Mouse (Mus musculus) large intestine, adult 2 months (tissue): ENCODE results near the gene Zc2hc1c. TPM values are rescaled to one million over a fixed set of nuclear protein-coding genes. Genes with fewer than 3 reads are reported as not detected.
A peak's percentile ranks its signal among the peaks of the same experiment; 100 is the strongest.

Source experiments
- DNase-seq: peaks from one replicate; pipeline ENCODE4 v3.0.0-alpha.2; 2012; ENCODE audit warnings: low read depth, low spot score
- WGBS: fragments of 180-500 bp; shearing (Covaris S2); methylation state at CpG from one replicate; pipeline ENCODE4 v1.1.7; 2018; 5-methylcytosine and 5-hydroxymethylcytosine counted together
- polyA plus RNA-seq: library from polyadenylated mRNA; depleted of rRNA; stranded (reverse); fragments of >200 nt; gene quantifications from 2 replicates; pipeline ENCODE4 v1.2.3, GENCODE M21; 2012; rRNA removed

Gene Zc2hc1c
- polyA plus RNA-seq, 1 experiment, result 0.24 TPM

DNA sequence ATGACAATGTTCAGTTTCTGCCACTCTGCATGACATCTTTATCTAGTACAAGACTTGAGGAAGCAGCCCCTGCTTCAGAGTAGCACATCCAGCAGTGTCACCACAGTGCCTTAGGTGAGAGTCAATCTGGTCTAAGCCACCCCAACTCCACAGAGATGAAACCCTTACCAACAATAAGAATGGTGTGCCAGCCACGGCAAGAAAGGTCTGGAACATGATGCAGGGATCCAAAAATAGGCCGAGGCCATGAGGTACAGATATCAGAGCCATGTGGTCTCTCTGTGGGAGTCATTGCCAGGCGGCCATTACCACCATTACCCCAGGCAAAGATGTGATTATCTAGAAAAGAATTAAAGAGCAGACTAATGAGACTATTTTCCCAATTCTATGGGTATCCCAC is 20.3 kb downstream of the Zc2hc1c start:
- no peak for DNase-seq
- WGBS, result 88% methylated on average over 3 of the region's 3 CpGs

DNA sequence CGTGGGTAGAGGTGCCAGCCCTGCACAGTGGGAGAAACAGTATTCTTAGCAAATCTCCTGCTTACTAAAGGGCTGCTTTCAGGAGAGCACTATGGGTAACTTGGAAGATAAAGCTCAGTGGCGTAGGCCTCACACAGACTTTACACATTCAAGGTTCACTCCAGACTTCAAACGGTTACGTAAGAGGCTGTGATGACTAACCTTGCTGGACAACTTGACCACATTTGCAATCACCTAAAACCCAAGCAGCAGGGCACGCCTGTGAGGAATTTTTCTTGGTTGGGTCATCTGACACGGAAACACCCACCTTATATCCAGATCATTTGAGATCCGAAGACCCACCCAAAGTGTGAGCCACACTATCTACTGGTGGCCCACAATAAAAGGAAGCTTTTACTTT is 41.8 kb downstream of the Zc2hc1c start:
- no peak for DNase-seq
- 74% methylated on average over 7 of the region's 7 CpGs for WGBS

DNA sequence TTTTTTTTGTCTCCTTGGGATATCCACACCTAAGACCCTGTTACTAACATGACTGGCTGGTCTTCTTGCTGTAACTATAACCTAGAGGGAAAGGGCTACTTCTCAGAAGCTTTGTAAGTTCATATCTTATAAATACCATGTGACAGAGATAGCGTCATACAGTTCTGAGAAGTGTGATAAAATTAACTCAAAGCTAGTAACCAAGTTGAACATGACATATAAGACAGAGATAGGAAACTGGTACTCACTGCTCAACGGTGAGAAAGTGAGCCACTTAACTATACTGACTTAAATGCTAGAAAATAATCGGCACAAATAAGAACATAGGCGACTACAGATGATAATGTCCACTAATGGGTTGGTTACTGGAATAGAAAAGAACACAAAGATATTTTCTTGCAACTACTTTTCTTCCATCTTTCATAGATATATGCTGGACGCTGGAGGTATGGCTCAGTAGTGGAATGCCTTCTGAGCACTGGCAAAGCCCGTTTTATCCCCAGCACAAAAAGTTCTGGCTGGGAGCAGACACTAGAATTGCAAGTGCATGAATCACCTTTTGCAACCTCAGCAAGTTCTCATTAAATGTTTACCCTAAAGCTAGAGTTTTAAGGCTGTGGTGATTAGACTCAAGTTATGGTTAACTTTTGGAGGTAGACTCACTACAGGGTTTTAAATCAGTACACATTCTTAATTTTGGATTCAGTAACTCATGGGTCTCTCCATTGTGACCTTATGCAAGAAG is 49.3 kb downstream of the Zc2hc1c start:
- WGBS, result 78% methylated on average over 6 of the region's 6 CpGs
- no peak for DNase-seq

DNA sequence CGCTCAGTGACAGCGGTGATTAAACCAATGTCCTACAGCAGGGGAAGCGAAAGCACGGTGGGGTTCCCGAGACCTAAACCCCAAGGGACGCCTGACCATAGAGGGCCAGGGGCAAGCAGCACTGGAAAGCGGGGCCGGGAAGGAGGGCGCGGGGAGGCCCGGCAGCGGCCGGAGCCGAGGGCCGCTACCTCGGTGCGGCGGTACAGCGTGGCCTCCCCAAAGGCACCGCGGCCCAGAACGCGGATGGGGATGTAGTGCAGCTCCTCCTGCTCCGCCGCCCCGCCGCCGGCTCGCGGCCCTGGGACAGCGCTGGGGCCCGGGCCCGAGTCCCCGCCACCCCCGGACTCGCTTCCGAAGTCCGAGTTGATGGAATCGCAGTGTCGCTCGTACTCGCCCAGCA is 50.4 kb downstream of the Zc2hc1c start:
- 1% methylated on average over 36 of the region's 42 CpGs for WGBS
- no peak for DNase-seq

DNA sequence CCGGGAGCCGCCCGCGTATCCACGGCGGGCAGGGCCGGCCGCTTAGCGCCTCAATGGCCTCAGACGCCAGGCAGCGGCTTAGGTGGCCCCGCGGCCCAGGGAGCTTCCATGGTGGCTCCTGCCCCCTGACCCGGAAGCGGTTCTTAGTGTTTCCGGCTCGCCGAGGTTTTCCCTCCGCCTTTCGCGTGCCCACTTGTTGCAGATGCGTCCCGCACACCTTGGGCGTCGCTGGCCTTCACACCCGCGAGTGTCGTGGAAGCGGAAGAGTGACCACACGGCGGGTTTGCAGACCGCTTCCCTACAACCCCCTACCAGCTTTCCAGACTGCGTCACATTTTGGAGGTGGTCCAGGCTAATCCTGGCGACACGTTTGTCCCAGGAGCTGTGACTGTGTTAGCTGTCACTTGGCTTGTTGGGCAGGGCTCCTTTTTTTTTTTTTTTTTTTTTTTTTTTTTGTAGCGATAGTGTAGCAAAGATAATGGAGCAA is 50.9 kb downstream of the Zc2hc1c start, which contains the start of gene Nek9:
Gene Nek9, minus strand, starts transcription at position 120 of the 487 bp plus-strand sequence.
- WGBS, result under 1% methylated on average over 36 of the region's 36 CpGs
- peak; percentile 79 for DNase-seq

DNA sequence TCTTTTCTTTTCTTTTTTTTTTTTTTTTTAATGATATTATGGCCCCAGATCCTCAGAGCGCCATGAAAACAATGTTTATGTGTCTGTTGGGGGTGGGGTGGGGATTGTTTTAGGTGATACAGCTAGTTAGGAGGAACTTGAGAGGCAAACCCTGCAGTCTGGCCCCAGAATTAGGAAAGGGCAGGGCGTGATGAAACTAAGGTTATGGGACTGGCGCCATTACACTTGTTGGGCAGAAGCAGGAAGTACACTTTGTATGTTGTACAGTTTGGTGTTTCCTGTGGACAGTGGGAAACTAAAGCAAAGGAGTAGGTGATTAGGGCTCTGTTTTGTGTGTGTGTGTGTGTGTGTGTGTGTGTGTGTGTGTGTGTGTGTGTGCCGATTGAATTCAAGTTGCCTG is 51.6 kb downstream of the Zc2hc1c start:
- no peak for DNase-seq
- 13% methylated on average over 4 of the region's 4 CpGs for WGBS

DNA sequence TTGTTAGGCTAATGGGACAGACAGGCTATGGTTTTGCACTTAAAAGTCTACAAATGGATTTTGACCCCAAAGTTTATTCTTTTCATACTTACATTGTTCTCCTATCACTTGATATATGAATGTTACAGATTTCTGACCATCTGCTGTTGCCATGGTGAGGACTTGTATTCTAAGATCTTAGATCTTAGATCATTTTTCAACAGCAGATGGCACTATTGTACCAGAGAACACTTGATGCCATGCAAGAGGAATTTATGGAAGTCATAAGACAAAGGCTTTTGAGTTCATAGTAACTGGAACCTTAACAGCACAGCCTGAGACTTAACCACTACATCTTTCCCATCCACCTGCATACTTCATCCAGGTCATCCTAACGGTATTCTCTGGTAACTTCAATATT is 52.7 kb downstream of the Zc2hc1c start:
- 14% methylated on average over 1 of the region's 1 CpGs for WGBS
- peak; percentile 88 for DNase-seq

DNA sequence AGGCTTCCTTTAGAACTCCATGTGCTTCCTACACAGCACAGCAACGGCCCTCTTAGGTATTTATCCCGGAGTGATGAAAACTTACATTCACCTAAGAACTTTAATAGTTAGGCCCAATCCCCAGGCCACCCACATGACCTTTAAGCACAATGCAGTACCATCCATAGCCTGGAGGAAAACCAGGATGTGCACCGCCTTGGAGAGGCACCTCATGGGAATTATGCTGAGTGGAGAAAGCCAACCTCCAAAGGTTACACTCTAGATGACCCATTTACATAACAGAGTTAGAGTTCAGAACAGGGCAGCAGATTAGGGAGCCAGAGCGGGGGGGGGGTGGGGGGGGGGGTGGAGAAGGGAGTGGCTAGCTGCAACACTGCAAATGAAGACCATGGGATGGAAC is 53.9 kb downstream of the Zc2hc1c start:
- no peak for DNase-seq
- WGBS, result 60% methylated on average over 4 of the region's 4 CpGs

DNA sequence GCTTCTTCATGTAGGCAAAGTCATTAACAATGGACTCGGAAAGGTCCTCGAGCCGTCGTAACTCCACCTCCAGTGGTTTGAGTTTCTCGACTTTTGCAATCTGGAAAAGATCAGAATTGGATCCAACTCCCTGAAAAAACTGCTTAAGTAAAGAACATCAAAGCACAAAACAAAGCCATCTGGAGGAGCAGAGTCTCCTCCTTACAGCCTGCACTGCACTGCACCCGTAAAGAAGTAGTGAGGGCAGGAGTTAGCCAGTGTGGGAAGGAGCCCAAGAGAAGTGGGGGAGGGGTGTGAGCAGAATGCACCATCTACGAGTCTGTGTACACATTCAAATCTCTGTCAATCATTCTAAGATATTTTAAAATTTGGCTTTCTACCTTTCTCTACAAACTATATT is 55.9 kb downstream of the Zc2hc1c start:
- no peak for DNase-seq
- WGBS, result 66% methylated on average over 7 of the region's 7 CpGs

DNA sequence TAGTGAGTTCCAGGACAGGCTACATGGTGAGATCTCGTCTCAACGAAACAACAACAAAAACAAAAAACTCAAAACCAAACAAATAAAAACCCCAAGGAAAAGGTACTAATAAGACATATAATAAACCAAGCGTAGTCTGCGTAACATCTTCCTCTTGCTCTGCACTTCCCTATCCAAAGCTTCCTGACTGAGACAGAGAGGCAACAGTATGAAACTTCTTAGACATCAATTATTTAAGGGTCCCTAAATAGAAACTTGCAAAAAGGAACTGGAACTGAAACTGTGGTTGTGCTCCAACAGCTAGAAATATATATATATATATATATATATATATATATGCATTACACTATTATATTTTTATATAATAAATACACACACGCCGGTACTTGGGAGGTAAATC is 57.2 kb downstream of the Zc2hc1c start:
- no peak for DNase-seq
- 89% methylated on average over 6 of the region's 6 CpGs for WGBS

DNA sequence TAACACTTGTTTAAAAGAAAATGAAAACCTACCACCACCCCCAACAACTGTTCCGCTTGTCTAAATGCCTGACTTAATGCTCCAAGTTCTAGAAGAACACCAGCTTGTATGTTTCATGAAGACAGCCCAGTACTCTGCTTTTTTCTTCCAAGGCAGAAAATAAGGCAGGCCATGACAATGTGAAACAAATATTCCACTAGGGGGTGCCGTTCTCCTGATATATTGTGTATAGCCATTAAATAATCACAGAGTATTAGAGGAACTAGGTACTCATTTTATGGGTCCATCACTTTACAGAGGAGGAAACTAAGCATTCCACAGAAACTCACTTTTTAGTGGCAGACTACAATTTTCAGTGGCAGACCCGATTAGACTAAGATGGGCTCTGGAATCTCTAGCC is 58.0 kb downstream of the Zc2hc1c start:
- no peak for DNase-seq
- 34% methylated on average over 3 of the region's 3 CpGs for WGBS

DNA sequence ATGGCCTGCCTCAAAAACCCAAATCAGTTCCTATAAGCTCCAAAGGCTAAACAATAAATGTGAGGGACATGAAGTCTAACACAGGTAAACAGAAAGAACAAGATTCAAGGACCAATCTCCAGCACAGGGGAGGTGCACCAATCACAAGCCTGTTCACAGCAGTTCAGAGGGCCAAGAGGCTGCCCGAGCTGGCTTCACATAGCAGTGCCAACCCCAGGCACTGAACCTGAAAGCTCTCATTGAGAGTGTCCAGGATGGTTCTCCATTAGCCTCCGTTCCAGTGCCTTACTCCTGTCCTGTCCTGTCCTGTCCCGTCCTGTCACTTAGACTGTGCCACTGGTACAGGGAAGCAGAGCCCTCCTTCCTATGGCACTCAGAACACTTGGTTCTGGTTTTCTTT is 58.8 kb downstream of the Zc2hc1c start:
- 79% methylated on average over 3 of the region's 3 CpGs for WGBS
- no peak for DNase-seq

DNA sequence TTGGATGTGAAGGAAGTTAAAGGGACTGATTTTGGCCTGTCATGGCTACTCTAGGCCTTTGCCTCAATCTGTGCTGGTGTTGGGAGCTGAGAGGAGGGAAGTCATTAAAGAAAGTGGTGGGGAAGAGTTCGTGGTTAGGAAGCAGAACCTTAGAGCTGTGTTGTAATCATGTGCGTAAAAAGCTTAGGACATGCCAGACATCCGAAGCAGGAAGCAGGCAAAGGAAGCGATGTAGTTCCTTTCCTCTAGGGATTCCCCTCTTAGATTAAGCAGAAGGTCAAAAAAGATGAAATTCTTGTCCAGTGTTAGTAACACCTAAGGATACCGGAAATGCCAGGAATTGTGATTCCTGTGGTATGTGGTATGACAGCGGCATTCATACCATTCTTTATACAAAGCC is 59.9 kb downstream of the Zc2hc1c start:
- 68% methylated on average over 6 of the region's 6 CpGs for WGBS
- no peak for DNase-seq

Other genes starting within 250 kb of the Zc2hc1c start
- 0.46 and 0.81 TPM in 2 replicates for gene Prox2, start 177.8 kb upstream of the Zc2hc1c start, polyA plus RNA-seq
- 134 and 207 TPM in 2 replicates for gene Dlst, start 177.8 kb upstream of the Zc2hc1c start, polyA plus RNA-seq
- gene Rps6kl1, start 137.3 kb upstream of the Zc2hc1c start, polyA plus RNA-seq, result 0.97 and 1.2 TPM in 2 replicates
- gene Pgf, start 110.8 kb upstream of the Zc2hc1c start, polyA plus RNA-seq, result 1.2 TPM in 2 replicates
- 84.1 and 90.8 TPM in 2 replicates for gene Eif2b2, start 69.1 kb upstream of the Zc2hc1c start, polyA plus RNA-seq
- gene Mlh3, start 18.0 kb upstream of the Zc2hc1c start, polyA plus RNA-seq, result 2.1 and 2.2 TPM in 2 replicates
- gene Acyp1, start 153 bp upstream of the Zc2hc1c start, polyA plus RNA-seq, result 2.8 and 3.6 TPM in 2 replicates
- gene Nek9, start 50.8 kb downstream of the Zc2hc1c start, polyA plus RNA-seq, result 15.3 and 21.7 TPM in 2 replicates
- gene Tmed10, start 86.3 kb downstream of the Zc2hc1c start, polyA plus RNA-seq, result 227 and 242 TPM in 2 replicates
- gene Fos, start 185.3 kb downstream of the Zc2hc1c start, polyA plus RNA-seq, result 46.5 and 153 TPM in 2 replicates